Mouse (Mus musculus) megakaryocyte progenitor cell, adult 5-6 weeks (primary cell): ENCODE data around the gene Zmiz1. TPM values are rescaled to one million over a fixed set of nuclear protein-coding genes. Genes with fewer than 3 reads are reported as not detected.

Source experiments
- ATAC-seq: replicated peaks from 2 replicates; pipeline ENCODE4 v1.8.0; 2016; ENCODE audit warnings: mild to moderate bottlenecking, moderate TSS enrichment, inconsistent platforms; ENCODE audit not compliant: poor library complexity
- total RNA-seq, 2 experiments: library from RNA; stranded (forward) in 1 of 2; stranded (reverse) in 1 of 2; fragments of 157-497, 149-512 nt in 1 of 2; fragments of 200-1000 nt in 1 of 2; gene quantifications; 2 replicates each; pipeline versions ENCODE4 v1.2.3 to v1.2.4; 2015 to 2017

Zmiz1 gene
- total RNA-seq, 2 experiments from 2014 or later: 8.2 to 70.0 TPM

DNA sequence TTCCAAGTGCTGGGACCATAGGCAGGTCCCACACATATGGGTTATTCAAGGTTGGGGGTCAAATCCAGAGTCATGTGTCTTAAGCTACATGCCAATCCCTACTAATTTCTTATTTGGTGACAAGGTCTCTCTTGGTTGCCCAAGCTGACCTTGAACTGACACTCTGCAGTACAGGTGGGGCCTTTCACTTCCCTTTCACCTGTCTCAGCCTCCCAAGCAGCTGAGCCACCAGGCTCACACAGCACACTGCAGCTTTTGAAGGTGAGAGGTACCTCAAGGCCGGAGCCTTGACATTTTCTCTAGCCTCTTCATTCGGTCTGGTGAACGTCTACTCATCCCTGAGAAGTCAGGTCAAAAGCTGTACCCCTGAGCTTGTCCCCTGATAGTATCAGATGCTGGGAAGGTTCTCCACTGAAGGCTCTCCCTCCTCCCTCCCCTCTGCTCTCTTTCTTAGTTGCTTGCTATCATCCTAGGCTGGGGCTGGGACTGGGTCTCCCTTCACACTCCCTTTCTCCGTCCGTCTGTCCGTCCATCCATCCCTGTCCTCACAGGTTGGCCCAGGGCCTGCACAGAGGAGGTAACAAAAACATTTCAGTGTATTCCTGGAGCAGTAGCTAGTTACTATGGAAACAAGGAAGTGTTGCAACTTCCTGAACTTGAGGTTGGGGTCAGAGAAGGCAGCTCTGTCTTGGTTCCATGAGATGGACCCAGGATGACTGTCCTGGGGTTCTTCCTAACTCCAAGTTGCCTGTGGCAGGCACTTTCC, 13.3 kb downstream of the Zmiz1 start:
- ATAC-seq: peak; percentile 40

DNA sequence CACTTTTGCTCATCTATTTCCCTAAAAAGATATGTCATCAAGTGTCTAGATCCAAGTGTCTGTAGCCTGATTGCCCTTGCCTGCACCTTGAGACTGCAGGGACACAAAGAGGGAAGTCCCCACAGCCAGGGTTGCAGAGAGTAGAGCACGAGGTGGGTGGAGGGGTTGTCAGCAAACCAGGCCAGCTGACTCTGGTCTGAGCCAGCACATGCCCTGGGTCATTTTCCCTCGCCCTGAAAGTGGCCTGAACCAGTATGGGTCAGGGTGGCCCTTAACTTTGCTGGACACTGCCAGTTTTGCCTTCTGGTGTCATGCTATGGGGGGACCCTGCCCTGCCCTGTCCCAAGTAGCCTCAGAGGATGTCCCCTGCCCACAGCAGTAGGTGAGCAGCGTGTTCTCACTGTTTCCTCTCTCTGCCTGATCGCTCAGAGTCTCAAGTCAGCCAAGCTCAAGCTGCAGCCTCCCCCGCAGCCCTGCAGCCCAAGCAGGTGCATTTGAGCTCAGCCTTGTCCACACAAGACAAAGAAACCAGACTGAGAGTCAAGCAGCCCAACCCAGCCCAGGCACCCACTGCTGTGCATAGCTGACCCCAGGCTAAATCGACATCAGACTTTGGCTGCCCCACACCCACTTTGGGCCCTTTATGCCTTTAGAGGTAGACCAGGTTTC, 14.1 kb downstream of the Zmiz1 start:
- ATAC-seq: peak; percentile 47

- no peak for ATAC-seq
Observed at GRCm38 (mm10) chr14:25474017-25474416, 15.0 kb downstream of the Zmiz1 start.

DNA sequence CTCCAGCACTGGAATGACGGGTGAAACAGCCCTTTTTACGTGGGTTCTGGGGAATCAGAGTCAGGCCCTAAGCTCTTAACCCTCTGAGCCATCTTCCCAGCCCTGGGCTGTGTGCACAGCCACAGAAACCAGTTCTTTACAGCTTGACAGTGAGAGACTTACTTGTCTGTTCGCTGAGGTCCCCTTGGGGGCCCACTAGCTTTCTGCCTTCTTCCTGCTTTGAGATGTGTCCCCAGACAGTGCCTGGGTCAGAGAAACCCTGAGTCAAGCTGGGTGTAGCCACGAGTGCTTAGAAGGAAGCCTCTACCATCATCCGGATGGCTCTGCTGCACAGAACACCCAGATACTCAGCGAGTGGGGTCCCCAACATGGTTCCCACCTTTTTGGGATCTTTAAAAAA, 15.7 kb downstream of the Zmiz1 start:
- ATAC-seq: no peak

DNA sequence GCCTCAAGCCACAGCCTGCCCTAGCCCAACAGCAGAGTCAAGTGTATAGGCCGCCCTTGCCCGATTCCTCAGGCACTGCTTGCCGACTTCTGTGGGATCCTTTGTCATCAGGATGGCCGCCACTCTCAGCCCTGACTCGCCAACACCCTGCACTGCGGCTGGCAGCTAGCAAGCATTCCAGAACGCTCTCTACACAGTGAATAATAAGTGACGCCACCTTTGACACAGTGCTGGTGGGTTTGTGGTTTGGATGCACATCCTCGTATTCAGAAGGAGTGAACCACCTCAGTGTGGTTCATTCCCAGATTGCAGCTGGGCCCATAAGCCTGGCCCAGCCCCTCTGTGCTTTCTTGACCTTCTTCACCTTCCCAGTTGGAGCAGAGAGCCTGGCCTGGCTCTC, 17.1 kb downstream of the Zmiz1 start:
- ATAC-seq: no peak

- ATAC-seq: no peak
Observed at GRCm38 (mm10) chr14:25476453-25476852, 17.5 kb downstream of the Zmiz1 start.

GRCm38 (mm10) chr14:25477268-25477667, 18.3 kb downstream of the Zmiz1 start:
- ATAC-seq: no peak

- ATAC-seq: no peak
Observed at GRCm38 (mm10) chr14:25478257-25478656, 19.3 kb downstream of the Zmiz1 start.

GRCm38 (mm10) chr14:25478755-25479154, 19.8 kb downstream of the Zmiz1 start:
- no peak for ATAC-seq

GRCm38 (mm10) chr14:25479841-25480252, 20.9 kb downstream of the Zmiz1 start:
- ATAC-seq: peak; percentile 78

DNA sequence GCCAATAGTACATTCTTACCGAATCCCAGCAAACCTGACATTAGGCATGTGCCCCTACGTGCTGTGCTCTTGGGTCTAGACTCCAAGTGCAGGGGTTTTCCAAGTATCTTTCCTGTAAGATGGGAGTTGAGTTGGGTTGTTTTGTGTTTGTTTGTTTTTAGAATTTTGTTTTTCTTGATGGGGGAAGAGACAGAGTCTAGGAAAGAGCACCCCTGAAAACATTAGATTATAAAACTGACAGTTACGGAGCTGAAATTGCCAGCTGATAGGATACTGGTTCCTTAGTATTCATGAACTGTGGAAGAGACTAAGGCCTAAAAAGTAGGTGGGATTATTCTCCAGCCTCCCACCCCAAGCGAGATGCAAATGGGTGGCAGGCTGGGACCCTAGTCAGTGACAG, 21.5 kb downstream of the Zmiz1 start:
- no peak for ATAC-seq

GRCm38 (mm10) chr14:25480916-25481666, 22.1 kb downstream of the Zmiz1 start:
- ATAC-seq: peak; percentile 47

GRCm38 (mm10) chr14:25481667-25482331, 22.8 kb downstream of the Zmiz1 start:
- no peak for ATAC-seq

GRCm38 (mm10) chr14:25482404-25482803, 23.4 kb downstream of the Zmiz1 start:
- no peak for ATAC-seq

DNA sequence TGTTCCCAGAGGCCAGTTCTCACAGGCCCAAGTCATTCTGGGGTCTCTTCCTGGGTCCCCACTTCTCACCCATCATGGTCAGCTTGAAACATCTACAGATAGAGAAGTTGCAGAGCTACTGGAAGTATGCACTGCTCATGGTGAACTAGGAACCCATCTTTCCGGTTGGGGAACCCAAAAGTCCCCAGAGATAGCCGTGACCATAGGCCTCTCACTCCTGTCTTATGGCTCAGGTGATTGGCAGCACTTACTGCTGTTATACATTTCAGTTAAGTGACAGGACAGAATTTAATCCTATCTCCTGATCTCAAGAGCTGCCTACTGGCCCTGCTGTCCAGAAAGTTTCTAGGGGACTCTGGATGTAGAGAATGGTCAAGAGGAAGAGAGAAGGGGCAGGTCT, 24.3 kb downstream of the Zmiz1 start:
- no peak for ATAC-seq

- peak; percentile 35 for ATAC-seq
Observed at GRCm38 (mm10) chr14:25484049-25484448, 25.1 kb downstream of the Zmiz1 start.

DNA sequence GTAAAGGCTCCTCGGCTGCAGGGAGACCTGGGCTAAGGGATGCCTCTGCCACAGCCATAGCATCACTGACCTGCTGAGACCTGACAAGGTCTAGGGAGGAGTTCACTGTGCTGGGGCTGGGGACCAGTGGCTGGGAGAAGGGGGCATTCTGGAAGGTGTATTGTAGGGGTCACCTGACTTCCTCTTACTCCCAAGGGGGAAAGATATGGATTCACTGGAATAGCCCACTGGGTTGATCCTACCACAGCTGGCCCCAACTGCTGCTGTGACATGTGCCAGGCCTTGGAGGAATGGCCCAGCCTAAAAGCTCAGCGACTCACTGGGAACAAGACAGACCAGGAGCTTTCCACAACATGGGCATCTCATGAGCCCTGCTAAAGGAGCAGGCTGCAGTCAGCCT, 27.2 kb downstream of the Zmiz1 start:
- no peak for ATAC-seq

DNA sequence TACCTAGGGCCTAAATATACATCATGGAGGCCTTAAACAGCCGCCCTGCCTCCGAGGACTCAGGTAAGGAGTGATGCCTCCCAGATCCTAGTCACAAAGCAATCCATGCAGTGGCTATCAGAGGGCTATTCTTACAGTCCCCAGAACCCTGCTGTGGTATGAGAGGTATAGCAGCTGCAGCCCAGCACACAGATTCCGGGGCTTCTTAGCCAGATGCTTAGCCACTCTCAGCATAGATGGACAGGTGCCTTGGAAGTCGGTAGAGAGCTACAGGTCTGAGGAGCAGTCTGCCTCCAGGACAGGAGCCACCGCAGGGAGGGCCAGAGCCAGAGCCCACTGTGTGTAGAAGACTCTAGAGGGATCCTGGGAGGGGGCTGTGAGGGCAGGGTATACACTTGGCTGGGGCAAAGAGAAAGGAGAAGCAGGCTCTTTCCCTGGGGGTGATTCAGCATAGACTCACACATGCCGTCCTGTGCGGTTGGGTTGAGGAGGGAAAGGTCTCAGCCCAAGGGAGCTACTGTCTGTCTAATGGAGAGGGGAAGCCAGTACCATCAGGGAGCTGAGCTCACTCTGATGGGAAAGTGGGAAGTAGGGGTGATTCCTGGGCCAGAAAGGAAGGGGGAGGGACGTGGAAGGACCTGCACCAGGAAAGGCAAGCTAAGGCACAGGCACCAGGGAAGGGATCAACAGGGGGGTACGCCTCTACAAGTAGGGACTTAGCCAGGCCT, 27.9 kb downstream of the Zmiz1 start:
- ATAC-seq: peak; percentile 45

DNA sequence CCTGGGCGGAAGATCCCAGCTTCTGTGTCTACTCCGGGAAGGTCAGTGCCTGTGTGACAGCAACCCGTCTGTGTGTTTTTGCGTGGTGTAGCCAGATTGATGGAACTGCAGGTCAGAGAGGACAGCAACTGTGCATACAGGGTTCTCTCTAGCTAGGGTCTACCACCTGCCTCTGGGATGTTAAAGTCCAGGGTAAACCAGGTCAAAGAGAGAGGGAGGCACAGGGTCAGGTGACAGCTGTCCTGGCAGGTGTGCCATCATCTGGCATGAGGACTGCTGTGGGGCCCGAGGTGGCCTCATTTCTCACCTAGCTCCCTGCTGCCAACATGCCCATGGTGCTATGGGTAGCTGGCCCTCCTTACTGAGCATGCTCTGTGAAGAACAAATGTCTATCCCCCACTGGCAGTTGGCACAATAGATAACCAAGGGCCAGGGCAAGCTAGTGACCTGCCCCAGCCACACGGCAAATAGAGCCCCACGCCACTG, 28.5 kb downstream of the Zmiz1 start:
- ATAC-seq: no peak

DNA sequence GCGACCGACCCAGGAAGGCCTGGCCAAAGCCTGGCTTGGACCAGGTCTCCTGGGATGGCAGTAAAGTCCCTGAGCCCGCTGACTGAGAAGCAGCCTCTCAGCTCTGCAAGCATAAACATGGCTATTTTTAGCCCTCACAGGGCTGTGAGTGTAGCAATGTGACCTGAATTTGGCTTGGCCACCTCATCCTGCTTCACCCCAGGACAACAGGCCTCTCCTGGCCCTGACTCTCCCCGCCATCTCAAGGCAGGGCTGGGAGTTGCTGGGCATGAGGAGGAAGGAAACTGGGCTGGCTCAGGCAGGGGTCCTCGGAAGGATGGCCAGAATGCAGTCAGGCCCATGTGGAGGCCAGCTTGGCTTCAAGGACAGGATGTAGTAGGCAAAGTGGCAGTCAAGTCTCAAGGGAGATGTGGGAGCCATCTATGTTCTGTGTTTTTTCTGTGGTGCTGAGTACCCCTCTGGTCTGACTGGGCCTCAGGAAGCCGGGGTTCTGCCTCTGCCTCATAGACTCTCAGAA, 29.2 kb downstream of the Zmiz1 start:
- no peak for ATAC-seq
